Mouse (Mus musculus) testis, adult 2 months (tissue): ENCODE results near the gene Sufu. TPM values are rescaled to one million over a fixed set of nuclear protein-coding genes. Genes with fewer than 3 reads are reported as not detected.

Experiments
- H3K27ac ChIP-seq: fragments of 200-500 bp; 2 replicates; pipeline ENCODE4 v1.5.1; 2012; ENCODE audit warnings: low read depth, low read length; ENCODE audit not compliant: control insufficient read depth, insufficient read depth
- H3K27me3 ChIP-seq: fragments of 200-500 bp; 2 replicates; pipeline ENCODE4 v1.6.1; 2012; ENCODE audit warnings: mild to moderate bottlenecking, low read length, moderate library complexity; ENCODE audit not compliant: control insufficient read depth, insufficient read depth
- H3K36me3 ChIP-seq: fragments of 200-500 bp; 2 replicates; pipeline ENCODE4 v1.6.1; 2012; ENCODE audit warnings: mild to moderate bottlenecking, low read length; ENCODE audit not compliant: control insufficient read depth, insufficient read depth
- H3K4me1 ChIP-seq: fragments of 200-500 bp; 2 replicates; pipeline ENCODE4 v1.6.1; 2012; ENCODE audit warnings: low read length; ENCODE audit not compliant: control insufficient read depth, insufficient read depth
- H3K4me3 ChIP-seq: fragments of 200-500 bp; 2 replicates; pipeline ENCODE4 v1.5.1; 2012; ENCODE audit warnings: low read depth, mild to moderate bottlenecking, low read length, moderate library complexity, mixed read lengths; ENCODE audit not compliant: control insufficient read depth
- CTCF ChIP-seq: fragments of 200-500 bp; IDR thresholded peaks from 2 replicates; pipeline ENCODE4 v1.5.1; 2012; ENCODE audit warnings: low read depth, mild to moderate bottlenecking, inconsistent platforms, low read length, moderate library complexity; ENCODE audit not compliant: control insufficient read depth, insufficient read depth, insufficient replicate concordance
- POLR2A ChIP-seq: fragments of 200-500 bp; IDR thresholded peaks from 2 replicates; pipeline ENCODE4 v1.6.1; 2012; ENCODE audit warnings: low read depth, mild to moderate bottlenecking, inconsistent platforms, low read length, moderate library complexity; ENCODE audit not compliant: control insufficient read depth
- polyA plus RNA-seq: library from polyadenylated mRNA; depleted of rRNA; stranded (reverse); fragments of >200 nt; gene quantifications from 2 replicates; pipeline ENCODE4 v1.2.3, GENCODE M21; 2012

The Sufu gene
- polyA plus RNA-seq, 1 experiment: 186 TPM

- Histone ChIP-seq H3K4me1 (no peaks in the 10 kb centered on the region; the same call in 1 of the 2 replicates), H3K36me3 (peaks cover 4% of the 10 kb centered on the region), H3K4me3 (no peak overlapping the region), H3K27ac (no peak overlapping the region), H3K27me3 (no peaks in the 10 kb centered on the region)
- TF ChIP-seq CTCF: no peak
- no peak for TF ChIP-seq POLR2A
Observed at GRCm38 (mm10) chr19:46456018-46456735, 59.5 kb downstream of the Sufu start.

GRCm38 (mm10) chr19:46457798-46458197, 61.1 kb downstream of the Sufu start:
- no peak overlapping the region for H3K27ac ChIP-seq
- no peak overlapping the region for H3K4me3 ChIP-seq
- no peaks in the 10 kb centered on the region for H3K27me3 ChIP-seq
- H3K4me1 ChIP-seq: no peaks in the 10 kb centered on the region; the same call in 1 of the 2 replicates
- TF ChIP-seq CTCF (no peak), POLR2A (no peak)
- H3K36me3 ChIP-seq: peaks cover 4% of the 10 kb centered on the region

- no peaks in the 10 kb centered on the region; the same call in 1 of the 2 replicates for H3K4me1 ChIP-seq
- no peak overlapping the region for H3K4me3 ChIP-seq
- no peak for TF ChIP-seq CTCF
- H3K27me3 ChIP-seq: no peaks in the 10 kb centered on the region
- peaks cover 3% of the 10 kb centered on the region; the same call in 1 of the 2 replicates for H3K36me3 ChIP-seq
- H3K27ac ChIP-seq: no peak overlapping the region
Observed at GRCm38 (mm10) chr19:46459256-46459655, 62.6 kb downstream of the Sufu start.

GRCm38 (mm10) chr19:46459889-46460288, 63.2 kb downstream of the Sufu start:
- no peaks in the 10 kb centered on the region for H3K27me3 ChIP-seq
- no peak for TF ChIP-seq CTCF
- TF ChIP-seq POLR2A: no peak
- H3K4me3 ChIP-seq: no peak overlapping the region
- no peaks in the 10 kb centered on the region; the same call in 1 of the 2 replicates for H3K4me1 ChIP-seq
- H3K36me3 ChIP-seq: peaks cover 3% of the 10 kb centered on the region; the same call in 1 of the 2 replicates
- no peak overlapping the region for H3K27ac ChIP-seq

GRCm38 (mm10) chr19:46462574-46462973, 65.9 kb downstream of the Sufu start:
- TF ChIP-seq POLR2A (no peak), CTCF (no peak)
- no peak overlapping the region for H3K4me3 ChIP-seq
- no peak overlapping the region for H3K27ac ChIP-seq
- no peaks in the 10 kb centered on the region for H3K27me3 ChIP-seq
- no peaks in the 10 kb centered on the region for H3K4me1 ChIP-seq
- no peaks in the 10 kb centered on the region; the same call in 1 of the 2 replicates for H3K36me3 ChIP-seq

GRCm38 (mm10) chr19:46463446-46463845, 66.8 kb downstream of the Sufu start:
- Histone ChIP-seq H3K27ac (no peak overlapping the region), H3K4me3 (no peak overlapping the region), H3K36me3 (no peaks in the 10 kb centered on the region), H3K27me3 (no peaks in the 10 kb centered on the region), H3K4me1 (no peaks in the 10 kb centered on the region)
- no peak for TF ChIP-seq CTCF
- TF ChIP-seq POLR2A: no peak

- TF ChIP-seq CTCF: no peak
- TF ChIP-seq POLR2A: no peak
- no peaks in the 10 kb centered on the region for H3K4me1 ChIP-seq
- no peaks in the 10 kb centered on the region for H3K36me3 ChIP-seq
- H3K27ac ChIP-seq: no peak overlapping the region
- no peak overlapping the region for H3K4me3 ChIP-seq
- H3K27me3 ChIP-seq: no peaks in the 10 kb centered on the region
Observed at GRCm38 (mm10) chr19:46466160-46466559, 69.5 kb downstream of the Sufu start.
